In the genomic region with DNA sequence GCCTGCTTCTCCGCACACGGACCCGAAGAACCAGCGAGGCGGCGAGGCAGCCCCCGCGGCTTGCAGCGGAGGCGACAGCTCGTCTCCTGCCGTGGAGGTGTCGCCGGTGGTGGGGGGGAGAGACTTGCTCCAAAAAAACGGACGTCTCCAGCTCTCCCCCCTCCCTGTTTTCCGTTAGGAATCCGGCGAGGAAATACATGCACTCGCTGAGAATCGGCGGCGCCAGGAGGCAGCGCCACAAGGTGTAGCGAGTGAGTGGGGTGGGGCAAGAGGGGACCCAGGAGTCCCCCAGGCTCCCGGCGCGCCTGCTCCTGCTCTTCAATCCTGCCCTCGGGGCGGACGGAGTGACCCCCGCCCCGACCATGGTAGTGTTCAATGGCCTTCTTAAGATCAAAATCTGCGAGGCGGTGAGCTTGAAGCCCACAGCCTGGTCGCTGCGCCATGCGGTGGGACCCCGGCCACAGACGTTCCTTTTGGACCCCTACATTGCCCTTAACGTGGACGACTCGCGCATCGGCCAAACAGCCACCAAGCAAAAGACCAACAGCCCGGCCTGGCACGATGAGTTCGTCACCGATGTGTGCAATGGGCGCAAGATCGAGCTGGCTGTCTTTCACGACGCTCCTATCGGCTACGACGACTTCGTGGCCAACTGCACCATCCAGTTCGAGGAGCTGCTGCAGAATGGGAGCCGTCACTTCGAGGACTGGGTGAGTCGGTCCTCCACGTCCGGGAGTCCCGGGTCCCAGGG, we compare ENCODE assay signal across 8 mouse cellular contexts. TPM values are rescaled to one million over a fixed set of nuclear protein-coding genes. Genes with fewer than 3 reads are reported as not detected.
DNase-seq lines count a peak whose midpoint lies in the region; ATAC-seq and TF ChIP-seq lines count a peak whose summit lies in the region.

No protein-coding gene starts in this region.

- intact Hi-C loops in heart, postnatal 10 days (cut with DNase I): loop anchor here (2.0 to 5.0 kb wide), 3 partner anchors 16 to 184 kb away; no protein-coding TSS in a partner anchor

- H3K9ac ChIP-seq in ES-E14 (ENCODE audit: insufficient read depth, low read depth, low read length, poor library complexity, severe bottlenecking): peak overlapping the region; percentile 83
- peak overlapping the region; percentile 83 for H3K9ac ChIP-seq in forebrain, embryonic 11.5 days (ENCODE audit: low read length)

- no peaks in the 10 kb centered on the region for H3K9me3 ChIP-seq in ES-E14 (ENCODE audit: control insufficient read depth, insufficient read depth, low read depth, low read length)
- H3K9me3 ChIP-seq in forebrain, embryonic 11.5 days (ENCODE audit: control insufficient read depth, low read length): no peaks in the 10 kb centered on the region

- in situ Hi-C loops in ES-E14 (cut with MboI; ENCODE audit: low sequenced_read_pairs in 2 of 2, unreplicated experiment in 2 of 2): loop anchor here (10.0 to 25.0 kb wide), 2 partner anchors 286 to 294 kb away; no protein-coding TSS in a partner anchor

- WGBS in forebrain, embryonic 11.5 days: under 1% methylated on average over 57 of the region's 64 CpGs

- DNase-seq in ES-E14 (ENCODE audit: low read depth, low spot score): no peak
- peak; percentile 51 for DNase-seq in adrenal gland, postnatal 14 days
- peak; percentile 76 for DNase-seq in forebrain, embryonic 11.5 days (ENCODE audit: low spot score)
- peak; percentile 60 to 62 for DNase-seq in heart, postnatal 10 days
- peak; percentile 40 to 60 for DNase-seq in layer of hippocampus, postnatal 10 days (ENCODE audit: low spot score in 2 of 2)
- DNase-seq in lung, postnatal 36 days: peak; percentile 40
- DNase-seq in right cerebral cortex, postnatal 25 days: peak; percentile 66

- no peaks in the 10 kb centered on the region for H3K36me3 ChIP-seq in ES-E14 (ENCODE audit: control insufficient read depth, insufficient read depth, low read length, poor library complexity, severe bottlenecking)
- H3K36me3 ChIP-seq in forebrain, embryonic 11.5 days (ENCODE audit: control insufficient read depth, insufficient read depth, low read length): no peaks in the 10 kb centered on the region; the same call in 1 of the 2 replicates

- H3K4me1 ChIP-seq in ES-E14 (ENCODE audit: control insufficient read depth in 2 of 2, insufficient read depth in 2 of 2, low read length in 2 of 2, poor library complexity in 1 of 2): peaks cover 0 to 3% of the 10 kb centered on the region in 2 experiments; a peak in 3 of 4 replicates
- H3K4me1 ChIP-seq in forebrain, embryonic 11.5 days (replicated peaks; ENCODE audit: control insufficient read depth, insufficient read depth, low read length): peaks cover 8% of the 10 kb centered on the region; the same call in 1 of the 2 replicates

- no peak overlapping the region for H3K27ac ChIP-seq in ES-E14 (ENCODE audit: insufficient read depth, low read depth, low read length, poor library complexity, severe bottlenecking)
- no peak overlapping the region for H3K27ac ChIP-seq in forebrain, embryonic 11.5 days (ENCODE audit: low read depth, low read length)

- 0 out of 2 replicates have a peak, but pooled peaks have one; percentile 9 for ATAC-seq in forebrain, embryonic 11.5 days (replicated peaks; ENCODE audit: low FRiP score)
- no peak for ATAC-seq in activated CD4-positive, CD25-positive, alpha-beta regulatory T cell, adult 4 months

- peak overlapping the region; percentile 95 for H3K4me2 ChIP-seq in forebrain, embryonic 11.5 days (ENCODE audit: low read depth, low read length, severe bottlenecking)

- H3K4me3 ChIP-seq in ES-E14 (ENCODE audit: insufficient read depth in 1 of 2, low read depth in 1 of 2, low read length in 2 of 2, poor library complexity in 1 of 2, severe bottlenecking in 1 of 2): peak overlapping the region; percentile 90 to 95
- H3K4me3 ChIP-seq in forebrain, embryonic 11.5 days (ENCODE audit: low read depth, low read length): peak overlapping the region; percentile 71

- H3K27me3 ChIP-seq in forebrain, embryonic 11.5 days (ENCODE audit: control insufficient read depth, insufficient read depth, low read length): peaks cover 4% of the 10 kb centered on the region; the same call in 1 of the 2 replicates

TF ChIP-seq in ES-E14, 5 proteins besides CTCF, POLR2A, EP300 and RAD21:
- TF ChIP-seq MAFK (IDR thresholded peaks at IDR 0.05; ENCODE audit: insufficient read depth, low read depth, low read length) (no peak), HCFC1 (IDR thresholded peaks at IDR 0.05; ENCODE audit: borderline replicate concordance, insufficient read depth, low read length) (no peak), CHD2 (IDR thresholded peaks at IDR 0.05; ENCODE audit: low read depth, low read length) (no peak), ZC3H11A (IDR thresholded peaks at IDR 0.05; ENCODE audit: borderline replicate concordance, low read depth, low read length) (no peak), ZNF384 (IDR thresholded peaks at IDR 0.05; ENCODE audit: low read depth, low read length) (no peak)

RNA-seq across cellular contexts. Expression of a gene that starts 0.8 kb away (rescaled TPM):
- total RNA-seq in ES-E14 (2012; rRNA removed): 1.7 and 2.4 TPM in 2 replicates
- total RNA-seq in adrenal gland, postnatal 14 days (2021): 26.0 and 26.1 TPM in 2 replicates
- polyA plus RNA-seq in forebrain, embryonic 11.5 days (2014; fragmentation: Nextera tagmentation; extraction: Ambion mirVana): 6.0 and 6.1 TPM in 2 replicates
- total RNA-seq in heart, postnatal 10 days (2021): 10 to 100 TPM; 31.1 to 32.5 TPM
- 100 to 1,000 TPM; 315 to 338 TPM for total RNA-seq in layer of hippocampus, postnatal 10 days (2021)
- 1 to 10 TPM; 2.1 to 2.9 TPM for polyA plus RNA-seq in activated CD4-positive, CD25-positive, alpha-beta regulatory T cell, adult 4 months (2017; shearing (Covaris generic))

RNA-seq across cellular contexts. Expression of a gene that starts 23.4 kb away (rescaled TPM):
- 39.1 and 41.3 TPM in 2 replicates for total RNA-seq in ES-E14 (2012; rRNA removed)
- 16.4 and 17.2 TPM in 2 replicates for total RNA-seq in adrenal gland, postnatal 14 days (2021)
- 12.6 and 15.1 TPM in 2 replicates for polyA plus RNA-seq in forebrain, embryonic 11.5 days (2014; fragmentation: Nextera tagmentation; extraction: Ambion mirVana)
- 10 to 100 TPM; 13.0 to 14.5 TPM for total RNA-seq in heart, postnatal 10 days (2021)
- total RNA-seq in layer of hippocampus, postnatal 10 days (2021): 10 to 100 TPM; 14.6 to 14.8 TPM
- 10 to 100 TPM in 1 of 2 experiments, 1 to 10 TPM in 1; 9.5 to 10.9 TPM for polyA plus RNA-seq in activated CD4-positive, CD25-positive, alpha-beta regulatory T cell, adult 4 months (2017; shearing (Covaris generic))
